Mouse (Mus musculus) CH12.LX (cell line): ENCODE data around the gene Pmvk. TPM values are rescaled to one million over a fixed set of nuclear protein-coding genes. Genes with fewer than 3 reads are reported as not detected.
A peak's percentile ranks its signal among the peaks of the same experiment; 100 is the strongest.

Experiments used
- DNase-seq: peaks from one replicate; pipeline ENCODE4 v3.0.0-alpha.2; 2013; ENCODE audit errors: extremely low read depth
- H3K27ac ChIP-seq: 2 replicates; pipeline ENCODE4 v1.5.1; 2012; ENCODE audit warnings: low read depth, mild to moderate bottlenecking, control low read depth, moderate library complexity; ENCODE audit not compliant: insufficient read depth
- H3K27me3 ChIP-seq: replicated peaks from 2 replicates; pipeline ENCODE3; 2012; ENCODE audit warnings: inconsistent platforms
- H3K36me3 ChIP-seq, 2 experiments: replicated peaks in 1 of 2; 2 replicates each; pipeline versions ENCODE3 to v1.6.1; 2012; ENCODE audit warnings: inconsistent platforms in 1 of 2, low read length in 1 of 2, mild to moderate bottlenecking in 1 of 2, mixed read lengths in 1 of 2, moderate library complexity in 1 of 2; ENCODE audit not compliant: control insufficient read depth in 1 of 2, insufficient read depth in 1 of 2
- H3K4me1 ChIP-seq, 2 experiments: 2 replicates each; pipeline ENCODE4 v1.6.1; 2012; ENCODE audit warnings: inconsistent platforms in 1 of 2, moderate library complexity in 1 of 2; ENCODE audit not compliant: insufficient read depth in 2 of 2, control insufficient read depth in 1 of 2
- H3K4me2 ChIP-seq: 2 replicates; pipeline ENCODE4 v1.6.1; 2012; ENCODE audit warnings: low read depth, mild to moderate bottlenecking, control low read depth; ENCODE audit not compliant: poor library complexity, insufficient read depth, severe bottlenecking
- H3K4me3 ChIP-seq, 3 experiments: fragments of 150-350 bp in 1 of 3; sonication (generic) in 1 of 3; replicated peaks in 1 of 3; 2 replicates each; pipeline versions ENCODE3 to v1.5.1; 2011 to 2012; ENCODE audit warnings: low read depth in 2 of 3, low read length in 2 of 3, mild to moderate bottlenecking in 2 of 3, moderate library complexity in 2 of 3, control low read depth in 1 of 3, improper control_type of control experiment in 1 of 3, inconsistent platforms in 1 of 3, mixed read lengths in 1 of 3; ENCODE audit not compliant: poor library complexity in 1 of 3
- H3K79me2 ChIP-seq: replicated peaks from 2 replicates; pipeline ENCODE4 v1.6.1; 2012; ENCODE audit warnings: mild to moderate bottlenecking, moderate library complexity; ENCODE audit not compliant: control insufficient read depth, poor library complexity, insufficient read depth, severe bottlenecking; ENCODE audit errors: extremely low read depth
- H3K9ac ChIP-seq: 2 replicates; pipeline ENCODE4 v1.6.1; 2012; ENCODE audit warnings: low read depth, mild to moderate bottlenecking, control low read depth, moderate library complexity; ENCODE audit not compliant: insufficient read depth
- H3K9me3 ChIP-seq: replicated peaks from 2 replicates; pipeline ENCODE3; 2012; ENCODE audit warnings: low read length, inconsistent platforms, mixed read lengths
- BHLHE40 ChIP-seq: IDR thresholded peaks from 2 replicates; pipeline ENCODE4 v1.6.1; 2011; ENCODE audit warnings: mild to moderate bottlenecking, low read depth, low read length, improper control_type of control experiment
- CTCF ChIP-seq, 2 experiments: IDR thresholded peaks in 1 of 2; conservative IDR thresholded peaks in 1 of 2; 2 replicates each; pipeline ENCODE4 v1.5.1; 2011 to 2012; ENCODE audit warnings: low read depth in 2 of 2, low read length in 2 of 2, improper control_type of control experiment in 1 of 2, inconsistent platforms in 1 of 2, mild to moderate bottlenecking in 1 of 2, moderate library complexity in 1 of 2
- E2F4 ChIP-seq: IDR thresholded peaks from 2 replicates; pipeline ENCODE4 v1.6.1; 2011; ENCODE audit warnings: low read depth, low read length, improper control_type of control experiment; ENCODE audit not compliant: insufficient replicate concordance
- ELF1 ChIP-seq: IDR thresholded peaks from 2 replicates; pipeline ENCODE4 v1.6.1; 2014; ENCODE audit warnings: low read depth, mild to moderate bottlenecking, inconsistent platforms, low read length, improper control_type of control experiment
- EP300 ChIP-seq: IDR thresholded peaks from 2 replicates; pipeline ENCODE4 v1.6.1; 2011; ENCODE audit warnings: low read length, improper control_type of control experiment
- GABPA ChIP-seq: IDR thresholded peaks from 2 replicates; pipeline ENCODE4 v1.6.1; 2012; ENCODE audit warnings: low read depth, low read length, improper control_type of control experiment, inconsistent platforms; ENCODE audit not compliant: insufficient replicate concordance
- HCFC1 ChIP-seq: IDR thresholded peaks from 2 replicates; pipeline ENCODE4 v1.6.1; 2012; ENCODE audit warnings: low read depth, mild to moderate bottlenecking, inconsistent platforms, low read length, improper control_type of control experiment
- JUND ChIP-seq: conservative IDR thresholded peaks from 2 replicates; pipeline ENCODE4 v1.6.1; 2011; ENCODE audit warnings: low read depth, low read length, improper control_type of control experiment
- KAT2A ChIP-seq: IDR thresholded peaks from 2 replicates; pipeline ENCODE4 v1.6.1; 2012; ENCODE audit warnings: low read length, improper control_type of control experiment, inconsistent platforms; ENCODE audit not compliant: insufficient replicate concordance
- MAFK ChIP-seq: IDR thresholded peaks from 2 replicates; pipeline ENCODE4 v1.6.1; 2011; ENCODE audit warnings: low read length, improper control_type of control experiment; ENCODE audit not compliant: insufficient replicate concordance
- MAZ ChIP-seq: IDR thresholded peaks from 2 replicates; pipeline ENCODE4 v1.6.1; 2012; ENCODE audit warnings: low read depth, mild to moderate bottlenecking, inconsistent platforms, low read length, improper control_type of control experiment, moderate library complexity
- MXI1 ChIP-seq: IDR thresholded peaks from 2 replicates; pipeline ENCODE4 v1.6.1; 2011; ENCODE audit warnings: mild to moderate bottlenecking, low read depth, low read length, improper control_type of control experiment
- NELFE ChIP-seq: IDR thresholded peaks from 2 replicates; pipeline ENCODE4 v1.6.1; 2011; ENCODE audit warnings: low read depth, low read length, improper control_type of control experiment
- NRF1 ChIP-seq: IDR thresholded peaks from 2 replicates; pipeline ENCODE4 v1.6.1; 2014; ENCODE audit warnings: low read depth, mild to moderate bottlenecking, inconsistent platforms, low read length, improper control_type of control experiment, moderate library complexity
- PAX5 ChIP-seq: IDR thresholded peaks from 2 replicates; pipeline ENCODE4 v1.6.1; 2012; ENCODE audit warnings: low read length, inconsistent platforms, mixed read lengths
- RAD21 ChIP-seq: IDR thresholded peaks from 2 replicates; pipeline ENCODE4 v1.6.1; 2011; ENCODE audit warnings: low read depth, mild to moderate bottlenecking, low read length, improper control_type of control experiment, moderate library complexity
- SIN3A ChIP-seq: IDR thresholded peaks from 2 replicates; pipeline ENCODE4 v1.6.1; 2012; ENCODE audit warnings: low read length, improper control_type of control experiment, inconsistent platforms
- SMC3 ChIP-seq: IDR thresholded peaks from 2 replicates; pipeline ENCODE4 v1.6.1; 2011; ENCODE audit warnings: low read depth, low read length, improper control_type of control experiment
- TBP ChIP-seq: conservative IDR thresholded peaks from 2 replicates; pipeline ENCODE4 v1.6.1; 2011; ENCODE audit warnings: low read depth, low read length, improper control_type of control experiment
- TCF12 ChIP-seq: IDR thresholded peaks from 2 replicates; pipeline ENCODE4 v1.6.1; 2014; ENCODE audit warnings: low read depth, mild to moderate bottlenecking, inconsistent platforms, low read length, improper control_type of control experiment
- UBTF ChIP-seq: IDR thresholded peaks from 2 replicates; pipeline ENCODE4 v1.6.1; 2012; ENCODE audit warnings: low read depth, mild to moderate bottlenecking, inconsistent platforms, low read length, improper control_type of control experiment, moderate library complexity
- USF1 ChIP-seq: IDR thresholded peaks from 2 replicates; pipeline ENCODE4 v1.6.1; 2014; ENCODE audit warnings: low read depth, mild to moderate bottlenecking, inconsistent platforms, low read length, improper control_type of control experiment
- USF2 ChIP-seq: conservative IDR thresholded peaks from 2 replicates; pipeline ENCODE4 v1.6.1; 2011; ENCODE audit warnings: low read depth, low read length, improper control_type of control experiment
- ZC3H11A ChIP-seq: IDR thresholded peaks from 2 replicates; pipeline ENCODE4 v1.6.1; 2012; ENCODE audit warnings: low read depth, mild to moderate bottlenecking, inconsistent platforms, low read length, improper control_type of control experiment
- ZNF384 ChIP-seq: IDR thresholded peaks from 2 replicates; pipeline ENCODE4 v1.6.1; 2012; ENCODE audit warnings: low read depth, low read length, improper control_type of control experiment, inconsistent platforms
- dilution Hi-C: fragments of 300-500 bp; cut with MboI; formaldehyde crosslinking; loops from 2 replicates; pipeline ENCODE4 v1.14.3; 2020; ENCODE audit warnings: low sequenced_read_pairs; ENCODE audit not compliant: extremely low pct_unique_long_range_greater_than_20kb, extremely low pct_ligation_motif_present
- in situ Hi-C: fragments of 300-500 bp; cut with MboI; formaldehyde crosslinking; loops from 3 replicates; pipeline ENCODE4 v1.14.3; 2019; ENCODE audit warnings: low sequenced_read_pairs, low pct_ligation_motif_present, low pct_unique_long_range_greater_than_20kb, mixed read lengths
- polyA plus RNA-seq: library from polyadenylated mRNA; unstranded; fragments of >175 nt; gene quantifications from 2 replicates; pipeline ENCODE4 v1.2.1, GENCODE M21; 2012; ENCODE audit warnings: low read depth; ENCODE audit not compliant: insufficient read length
- total RNA-seq, 2 experiments: library from RNA; depleted of rRNA; stranded (reverse); fragments of 300-350 nt in 1 of 2; fragments of >200 nt in 1 of 2; gene quantifications; 2 replicates each; pipeline ENCODE4 v1.2.3; 2012 to 2014

Pmvk gene
- total and polyA plus RNA-seq, 3 experiments: 42.0 to 69.3 (median 50.5) TPM

DNA sequence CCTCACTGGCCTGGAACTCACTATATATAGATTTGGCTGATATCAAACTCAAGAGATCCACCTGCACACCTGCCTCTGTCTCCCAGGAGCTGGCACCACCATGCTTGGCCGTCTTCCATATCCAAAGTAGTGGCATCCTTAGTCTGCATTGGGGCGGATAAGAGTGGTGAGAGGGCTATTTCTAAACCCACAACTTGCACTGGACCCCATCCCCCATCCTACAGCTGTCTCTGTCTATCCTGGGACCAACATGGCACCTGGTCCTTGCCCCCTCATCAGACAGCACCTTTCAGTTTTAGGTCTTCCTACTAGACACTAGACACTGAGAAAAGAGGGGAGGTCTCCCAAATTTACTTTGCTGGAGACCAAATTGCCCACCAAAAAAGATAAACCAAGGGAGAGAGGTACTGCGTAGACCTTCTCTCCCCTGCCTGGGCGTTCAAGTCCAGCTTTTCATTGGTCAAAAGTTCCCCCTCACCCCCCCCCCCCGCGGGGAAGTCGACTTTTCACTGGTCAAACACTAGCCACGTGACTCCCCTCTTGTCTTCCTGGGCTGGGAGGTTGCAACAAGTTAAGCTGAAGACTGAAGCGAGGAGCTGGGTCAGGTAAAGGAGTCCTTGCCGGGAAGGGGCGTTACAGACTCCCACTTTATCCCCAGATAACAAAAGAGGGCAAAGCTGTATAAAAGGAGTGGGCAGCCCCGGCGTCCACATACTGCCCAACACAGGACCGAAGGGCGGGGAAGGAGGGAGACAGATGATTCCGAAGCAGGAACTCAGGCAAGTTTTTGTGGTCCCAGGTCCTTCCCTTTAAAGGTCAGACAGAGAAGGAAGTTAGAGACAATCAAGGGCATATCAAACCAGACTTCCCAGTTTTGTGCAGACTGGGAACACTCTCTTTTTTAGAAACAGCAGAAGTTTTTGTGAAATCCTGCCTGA lies 17.9 kb upstream of the Pmvk start, which contains the start of gene Pbxip1 (continued):
- TF ChIP-seq E2F4: no peak
- TF ChIP-seq CTCF (conservative IDR thresholded peaks at IDR 0.05 in 1 of 2, IDR thresholded peaks at IDR 0.05 in 1 of 2; ENCODE audit: low read depth in 2 of 2, low read length in 2 of 2): no peak
- peak; percentile 88 for TF ChIP-seq USF2
- TF ChIP-seq JUND: no peak
- no peak for TF ChIP-seq PAX5
- TF ChIP-seq MAZ: peak; percentile 71; the same call in 1 of the 2 replicates
- no peak for TF ChIP-seq ZNF384
- TF ChIP-seq HCFC1: no peak; the same call in 1 of the 2 replicates
- TF ChIP-seq EP300: no peak
- TF ChIP-seq, all 38 proteins: peak for 16

DNA sequence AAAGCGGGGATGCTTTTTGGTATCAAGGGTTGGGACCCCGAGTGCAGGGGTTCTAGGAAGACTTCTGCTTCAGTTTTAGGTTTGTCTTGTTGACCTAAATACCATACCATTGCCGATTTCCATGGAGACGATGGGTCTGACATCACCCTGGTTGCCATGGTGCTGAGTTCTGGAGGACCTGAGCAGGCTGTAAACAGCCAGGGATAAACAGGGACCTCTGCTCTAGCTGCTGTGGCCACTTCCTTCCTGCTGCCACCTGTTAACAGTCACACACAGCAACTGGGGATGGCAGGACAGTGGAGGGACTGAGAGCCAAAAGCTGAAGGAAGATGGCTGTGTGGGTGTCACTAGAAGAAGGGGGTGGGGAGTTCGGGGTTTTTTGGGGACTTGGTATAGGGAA lies 17.1 kb upstream of the Pmvk start:
- H3K4me1 ChIP-seq: peaks cover 9 to 26% of the 10 kb centered on the region in 2 experiments
- dilution Hi-C loops (no loop called here), in situ Hi-C loops (no loop called here)
- H3K27ac ChIP-seq: 0 out of 2 replicates have a peak overlapping the region, but pooled peaks have one; percentile 53
- peak overlapping the region; percentile 65 to 88 (median 77) for H3K4me3 ChIP-seq
- no peaks in the 10 kb centered on the region for H3K9me3 ChIP-seq
- DNase-seq: peak; percentile 63
- H3K27me3 ChIP-seq: no peaks in the 10 kb centered on the region
- H3K79me2 ChIP-seq: peaks cover 5% of the 10 kb centered on the region
- H3K36me3 ChIP-seq: peaks cover 35 to 68% of the 10 kb centered on the region in 2 experiments
- TF ChIP-seq ELF1 (no peak), KAT2A (no peak), PAX5 (no peak), MXI1 (no peak), SMC3 (no peak), GABPA (no peak), BHLHE40 (no peak), EP300 (no peak), TCF12 (no peak), CTCF (conservative IDR thresholded peaks at IDR 0.05 in 1 of 2, IDR thresholded peaks at IDR 0.05 in 1 of 2; ENCODE audit: low read depth in 2 of 2, low read length in 2 of 2) (no peak), SIN3A (no peak; the same call in 1 of the 2 replicates), USF1 (no peak), TBP (no peak), NELFE (no peak), MAFK (no peak), RAD21 (no peak), ZC3H11A (no peak), NRF1 (no peak), UBTF (no peak)
- peak overlapping the region; percentile 93 for H3K9ac ChIP-seq
- H3K4me2 ChIP-seq: peak overlapping the region; percentile 96
